Mouse (Mus musculus) cerebellum, adult 2 months (tissue): ENCODE results near the gene Olfr107. TPM values are rescaled to one million over a fixed set of nuclear protein-coding genes. Genes with fewer than 3 reads are reported as not detected.

Source experiments
- DNase-seq, 2 experiments: peaks; one replicate each; pipeline ENCODE4 v3.0.0; 2021
- H3K27ac ChIP-seq: fragments of 200-500 bp; 2 replicates; pipeline ENCODE4 v1.5.1; 2012; ENCODE audit warnings: low read length, control low read depth, inconsistent platforms; ENCODE audit not compliant: insufficient read depth
- H3K27me3 ChIP-seq: fragments of 200-500 bp; 2 replicates; pipeline ENCODE4 v1.6.1; 2012; ENCODE audit warnings: inconsistent platforms, mild to moderate bottlenecking, low read length, moderate library complexity; ENCODE audit not compliant: control insufficient read depth, insufficient read depth
- H3K4me1 ChIP-seq: fragments of 200-500 bp; 2 replicates; pipeline ENCODE4 v1.6.1; 2011; ENCODE audit warnings: low read length; ENCODE audit not compliant: control insufficient read depth, insufficient read depth
- H3K4me3 ChIP-seq: fragments of 200-500 bp; replicated peaks from 2 replicates; pipeline ENCODE3; 2011; ENCODE audit warnings: mild to moderate bottlenecking, low read depth, low read length, control low read depth; ENCODE audit not compliant: insufficient read depth
- CTCF ChIP-seq: fragments of 200-500 bp; IDR thresholded peaks from 2 replicates; pipeline ENCODE4 v1.5.1; 2011; ENCODE audit warnings: low read depth, mild to moderate bottlenecking, control low read depth, low read length, moderate library complexity, borderline replicate concordance; ENCODE audit not compliant: insufficient read depth
- POLR2A ChIP-seq: fragments of 200-500 bp; IDR thresholded peaks from 2 replicates; pipeline ENCODE4 v1.6.1; 2011; ENCODE audit warnings: low read length, control low read depth, borderline replicate concordance; ENCODE audit not compliant: insufficient read depth
- WGBS: fragments of 180-500 bp; shearing (Covaris S2); methylation state at CpG from one replicate; pipeline ENCODE4 v1.1.7; 2018; 5-methylcytosine and 5-hydroxymethylcytosine counted together
- polyA plus RNA-seq: library from polyadenylated mRNA; depleted of rRNA; stranded (reverse); fragments of >200 nt; gene quantifications from 2 replicates; pipeline ENCODE4 v1.2.3, GENCODE M21; 2012; rRNA removed

Gene Olfr107
- polyA plus RNA-seq, result not detected in 2 replicates

DNA sequence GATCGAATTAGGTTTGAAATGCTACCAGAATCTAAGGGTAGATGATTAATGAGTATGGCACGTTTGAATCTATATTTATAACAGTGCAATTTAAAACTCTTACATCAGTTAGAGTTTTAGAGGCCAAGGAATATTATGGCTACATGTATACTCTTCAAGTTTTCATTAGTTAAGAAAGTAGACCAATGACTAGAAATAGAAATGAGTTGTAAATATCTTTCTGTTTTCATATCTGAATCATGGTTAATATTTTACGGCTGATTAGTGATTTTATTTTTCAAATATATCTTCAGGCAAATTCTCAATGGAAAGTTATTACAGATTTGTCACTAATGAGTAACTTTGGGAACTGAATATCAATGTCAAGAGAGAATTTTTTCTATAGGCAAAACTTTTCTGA, at the start of gene Olfr107:
Gene Olfr107, plus strand, starts transcription at position 301 of the 400 bp plus-strand sequence.
- TF ChIP-seq POLR2A, result no peak
- TF ChIP-seq CTCF, result no peak
- 77% methylated on average over 3 of the region's 3 CpGs for WGBS
- no peak within 1 kb of the TSS for H3K4me3 ChIP-seq
- no peaks in the 10 kb centered on the region for H3K27me3 ChIP-seq
- no peak for DNase-seq
- H3K27ac ChIP-seq, result no peak within 1 kb of the TSS
- no peaks in the 10 kb centered on the region for H3K4me1 ChIP-seq

- Histone ChIP-seq H3K27me3 (no peaks in the 10 kb centered on the region), H3K4me1 (no peaks in the 10 kb centered on the region), H3K27ac (no peak within 1 kb of the TSS), H3K4me3 (no peak within 1 kb of the TSS)
- no peak for DNase-seq
- no peak for TF ChIP-seq CTCF
- TF ChIP-seq POLR2A, result no peak
Observed at GRCm38 (mm10) chr17:37359282-37359681, 39.7 kb upstream of the Olfr107 start, which contains the start of gene Olfr104-ps. TSS of gene Olfr104-ps (plus strand) at chr17:37359582.

GRCm38 (mm10) chr17:37378733-37379132, 20.3 kb upstream of the Olfr107 start, which contains the start of gene Olfr105-ps:
TSS of gene Olfr105-ps (plus strand) at chr17:37379033.
- no peak for DNase-seq
- Histone ChIP-seq H3K27ac (no peak within 1 kb of the TSS), H3K27me3 (no peaks in the 10 kb centered on the region), H3K4me1 (no peaks in the 10 kb centered on the region), H3K4me3 (no peak within 1 kb of the TSS)
- TF ChIP-seq CTCF, result no peak
- no peak for TF ChIP-seq POLR2A

- H3K4me1 ChIP-seq, result no peaks in the 10 kb centered on the region
- 71% methylated on average over 1 of the region's 1 CpGs for WGBS
- DNase-seq, result no peak
- H3K27ac ChIP-seq, result no peak within 1 kb of the TSS
- H3K27me3 ChIP-seq, result no peaks in the 10 kb centered on the region
- TF ChIP-seq POLR2A, result no peak
- no peak for TF ChIP-seq CTCF
- H3K4me3 ChIP-seq, result no peak within 1 kb of the TSS
Observed at GRCm38 (mm10) chr17:37390093-37390492, 8.9 kb upstream of the Olfr107 start, which contains the start of gene Olfr106-ps. TSS of gene Olfr106-ps (plus strand) at chr17:37390393.

GRCm38 (mm10) chr17:37413380-37413779, 14.4 kb downstream of the Olfr107 start:
- Histone ChIP-seq H3K27me3 (no peaks in the 10 kb centered on the region), H3K4me1 (no peaks in the 10 kb centered on the region), H3K4me3 (no peak overlapping the region), H3K27ac (no peak overlapping the region)
- DNase-seq, result no peak
- no peak for TF ChIP-seq CTCF
- TF ChIP-seq POLR2A, result no peak

- Histone ChIP-seq H3K27ac (no peak within 1 kb of the TSS), H3K4me3 (no peak within 1 kb of the TSS), H3K4me1 (no peaks in the 10 kb centered on the region), H3K27me3 (no peaks in the 10 kb centered on the region)
- 17% methylated on average over 1 of the region's 1 CpGs for WGBS
- no peak for DNase-seq
- no peak for TF ChIP-seq POLR2A
Observed at GRCm38 (mm10) chr17:37445180-37445579, 46.2 kb downstream of the Olfr107 start, which contains the start of gene Olfr108. TSS of gene Olfr108 (plus strand) at chr17:37445480.

Other genes starting within 250 kb of the Olfr107 start
- not detected in 2 replicates for gene Olfr93, start 237.7 kb upstream of the Olfr107 start, polyA plus RNA-seq
- not detected in 2 replicates for gene Ubd, start 205.3 kb upstream of the Olfr107 start, polyA plus RNA-seq
- not detected in 2 replicates for gene Olfr94, start 198.2 kb upstream of the Olfr107 start, polyA plus RNA-seq
- 0.03 TPM in 1 of 2 replicates, not detected in the other for gene Olfr95, start 186.1 kb upstream of the Olfr107 start, polyA plus RNA-seq
- not detected in 2 replicates for gene Olfr96, start 179.1 kb upstream of the Olfr107 start, polyA plus RNA-seq
- gene Olfr97, start 161.9 kb upstream of the Olfr107 start, polyA plus RNA-seq, result not detected in 2 replicates
- gene Olfr98, start 135.5 kb upstream of the Olfr107 start, polyA plus RNA-seq, result not detected in 2 replicates
- gene H2-M3, start 129.0 kb upstream of the Olfr107 start, polyA plus RNA-seq, result 2.9 and 3.0 TPM in 2 replicates
- gene Olfr99, start 115.8 kb upstream of the Olfr107 start, polyA plus RNA-seq, result not detected in 2 replicates
- gene Olfr101, start 94.9 kb upstream of the Olfr107 start, polyA plus RNA-seq, result not detected in 2 replicates
- gene Olfr102, start 82.2 kb upstream of the Olfr107 start, polyA plus RNA-seq, result not detected in 2 replicates
- not detected in 2 replicates for gene Olfr103, start 59.5 kb upstream of the Olfr107 start, polyA plus RNA-seq
- gene Olfr104-ps, start 39.6 kb upstream of the Olfr107 start, polyA plus RNA-seq, result not detected in 2 replicates
- not detected in 2 replicates for gene Olfr105-ps, start 20.2 kb upstream of the Olfr107 start, polyA plus RNA-seq
- gene Olfr106-ps, start 8.8 kb upstream of the Olfr107 start, polyA plus RNA-seq, result not detected in 2 replicates
- not detected in 2 replicates for gene Olfr108, start 46.3 kb downstream of the Olfr107 start, polyA plus RNA-seq
- gene Olfr109, start 59.7 kb downstream of the Olfr107 start, polyA plus RNA-seq, result not detected in 2 replicates
- gene H2-M2, start 84.3 kb downstream of the Olfr107 start, polyA plus RNA-seq, result not detected in 2 replicates
- gene Olfr110, start 93.2 kb downstream of the Olfr107 start, polyA plus RNA-seq, result not detected in 2 replicates
- gene Olfr111, start 108.8 kb downstream of the Olfr107 start, polyA plus RNA-seq, result 0.10 TPM in 1 of 2 replicates, not detected in the other
- gene Olfr112, start 170.2 kb downstream of the Olfr107 start, polyA plus RNA-seq, result not detected in 2 replicates
- gene Olfr113, start 178.4 kb downstream of the Olfr107 start, polyA plus RNA-seq, result not detected in 2 replicates
- gene Olfr114, start 193.5 kb downstream of the Olfr107 start, polyA plus RNA-seq, result not detected in 2 replicates
- gene Olfr115, start 227.9 kb downstream of the Olfr107 start, polyA plus RNA-seq, result not detected in 2 replicates
- gene Olfr116, start 228.0 kb downstream of the Olfr107 start, polyA plus RNA-seq, result not detected in 2 replicates